Mouse (Mus musculus): ENCODE measurements at regions not wholly inside any gene's neighbourhood (a gene's known extent, or its start where the extent isn't known, plus 50 kb on each side); places are given as distances from the start of the nearest gene placed in this dataset.

DNA sequence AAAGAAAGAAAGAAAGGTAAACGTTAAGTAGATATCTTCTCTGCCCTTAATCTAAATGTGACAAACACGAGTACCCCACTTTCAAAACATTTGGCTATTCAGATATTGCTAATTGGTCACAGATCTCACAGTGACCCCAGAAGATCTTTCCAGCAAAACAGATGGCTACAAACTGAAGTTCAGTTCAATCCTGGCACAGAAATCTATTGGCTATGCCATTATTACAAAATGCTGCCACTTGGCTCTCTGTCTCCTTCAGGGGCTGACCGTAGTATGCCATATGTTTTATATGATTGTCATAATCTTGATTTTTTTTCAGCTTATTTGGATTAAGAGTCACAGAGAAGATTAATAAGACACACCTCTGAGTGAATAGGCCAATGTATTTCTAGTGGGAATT is 873.2 kb downstream of the Slc22a22 start:
- no peak for DNase-seq (ENCODE audit: low read depth, low spot score)

DNA sequence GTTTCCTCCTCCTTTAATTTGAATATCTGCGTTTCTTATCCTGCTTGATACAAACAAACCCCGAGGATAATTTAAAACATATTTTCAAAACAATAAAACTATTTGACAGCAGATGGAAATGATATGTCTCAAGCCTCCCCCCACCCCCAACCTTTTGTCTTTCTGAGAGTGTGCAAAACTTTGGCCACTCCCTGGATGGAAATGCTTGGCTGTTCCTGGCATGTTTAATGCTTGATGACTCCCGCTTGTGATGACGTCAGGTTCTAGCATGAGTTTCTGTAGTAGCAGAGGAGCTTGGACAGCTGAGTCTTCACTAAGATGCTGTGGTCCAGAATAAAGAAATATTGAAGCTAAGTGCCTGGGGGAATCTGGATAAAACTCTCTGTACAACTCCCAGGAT is 884.8 kb downstream of the Slc22a22 start:
- DNase-seq (ENCODE audit: low read depth, low spot score) = no peak

DNA sequence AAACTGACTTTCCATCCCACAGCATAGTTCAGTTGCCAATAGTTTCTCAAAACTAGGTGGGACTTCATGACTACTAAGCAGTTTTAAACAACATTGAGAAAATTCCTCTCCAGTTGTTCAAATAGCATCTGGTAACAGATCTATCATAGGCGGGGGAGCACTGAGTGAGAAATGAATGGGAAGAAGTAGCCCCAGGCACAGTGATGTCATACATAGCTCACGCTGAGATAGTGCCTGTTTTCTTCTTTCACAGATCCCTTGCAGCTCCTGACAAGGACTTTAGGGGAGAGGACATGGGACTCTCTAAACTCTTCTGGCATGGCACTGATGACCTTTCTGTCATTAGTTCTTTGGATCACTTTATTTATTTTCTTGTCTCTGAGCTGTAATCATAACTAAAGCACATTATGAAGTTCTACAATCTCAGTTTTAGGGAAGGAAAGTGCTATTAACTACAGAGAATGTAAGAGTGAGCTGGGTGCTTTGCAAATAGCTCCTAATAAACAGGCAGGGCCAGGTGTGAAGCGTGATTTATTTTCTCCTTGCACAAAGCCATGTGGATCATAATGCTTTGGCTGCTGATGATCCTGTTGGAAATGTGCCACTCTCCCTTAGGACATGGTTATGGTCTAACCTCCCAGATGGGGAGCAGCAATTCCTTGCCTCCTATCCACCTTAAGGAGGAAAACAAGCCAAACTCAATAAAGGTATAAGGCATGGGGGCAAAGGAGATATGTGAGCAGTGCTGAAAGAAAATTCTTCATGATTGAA is 896.5 kb downstream of the Slc22a22 start:
- no peak for DNase-seq (ENCODE audit: low read depth, low spot score)

DNA sequence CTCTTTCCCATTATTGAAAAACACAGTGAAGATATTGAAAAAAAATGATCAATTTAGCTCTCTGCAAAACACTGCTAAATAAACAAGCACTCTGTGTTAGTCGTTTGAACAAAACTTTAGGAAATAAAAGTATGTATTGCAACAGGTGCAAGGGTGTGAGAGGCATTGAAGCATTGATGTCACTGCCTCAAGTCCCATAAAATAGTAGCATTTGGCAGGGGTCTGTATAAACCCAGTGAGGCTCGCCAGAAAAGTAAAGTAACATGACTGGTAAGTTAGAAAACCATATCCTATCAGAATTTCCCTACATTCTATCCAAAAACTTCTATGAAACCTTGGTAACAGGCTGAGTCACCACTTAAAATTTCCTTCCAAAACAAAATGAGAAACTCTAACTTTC is 914.2 kb downstream of the Slc22a22 start:
- no peak for DNase-seq (ENCODE audit: low read depth, low spot score)

DNA sequence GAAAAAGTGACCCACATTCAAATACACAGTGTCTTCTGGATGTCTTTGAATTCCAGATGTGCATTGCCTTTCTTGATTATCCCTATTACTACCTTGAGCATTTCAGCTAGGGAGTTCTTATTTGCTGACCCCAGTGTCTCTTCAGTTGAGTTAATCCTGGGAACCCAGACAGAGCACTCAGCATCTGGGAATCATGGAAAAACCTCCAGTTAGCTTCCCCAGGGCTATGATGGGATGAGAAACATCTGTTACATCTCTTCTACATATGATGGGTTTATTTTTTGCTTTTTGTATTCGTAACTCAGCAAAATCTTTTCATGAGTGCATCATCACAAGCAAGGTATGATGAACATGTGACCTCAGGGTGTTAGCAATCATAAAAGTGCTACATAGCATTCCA is 914.6 kb downstream of the Slc22a22 start:
- no peak for DNase-seq (ENCODE audit: low read depth, low spot score)

DNA sequence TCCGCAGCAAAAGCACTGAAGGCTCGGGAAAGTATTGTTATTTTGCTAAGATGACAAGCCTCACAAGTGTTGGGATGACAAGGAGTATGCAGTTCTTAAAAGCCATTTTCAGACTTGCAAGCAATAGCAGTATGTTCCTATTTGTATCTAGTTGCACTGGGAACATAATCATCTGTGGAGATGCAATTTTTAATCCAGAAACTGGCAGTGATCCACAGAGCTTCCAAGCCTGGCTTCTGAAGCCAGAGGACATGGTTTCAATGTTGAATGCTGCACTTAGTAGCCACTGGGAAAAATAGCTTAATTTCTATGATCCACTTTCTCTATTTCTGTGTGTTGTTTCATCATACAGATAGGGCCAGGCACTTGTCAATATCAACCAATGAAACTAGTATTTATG is 915.3 kb downstream of the Slc22a22 start:
- no peak for DNase-seq (ENCODE audit: low read depth, low spot score)

DNA sequence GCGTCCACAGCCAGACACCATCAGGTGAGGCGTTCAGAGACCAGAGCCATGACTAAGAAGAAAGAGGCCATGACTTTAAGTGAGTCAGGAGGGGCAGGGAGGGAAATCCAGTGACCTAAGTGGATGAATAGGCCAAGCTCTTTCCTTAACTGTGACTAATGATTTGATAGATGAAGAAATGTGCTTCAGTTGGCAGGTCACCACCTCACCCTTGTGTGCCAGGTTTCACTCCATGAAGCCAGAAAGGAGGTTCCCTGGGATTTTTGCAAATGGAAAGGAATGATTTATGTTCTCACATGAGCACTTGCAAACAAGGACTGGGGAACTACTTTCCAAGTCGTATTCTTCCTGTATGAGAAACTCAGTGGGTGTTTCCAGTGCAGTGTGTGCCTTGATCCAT is 923.0 kb downstream of the Slc22a22 start:
- DNase-seq (ENCODE audit: low read depth, low spot score) = no peak

DNA sequence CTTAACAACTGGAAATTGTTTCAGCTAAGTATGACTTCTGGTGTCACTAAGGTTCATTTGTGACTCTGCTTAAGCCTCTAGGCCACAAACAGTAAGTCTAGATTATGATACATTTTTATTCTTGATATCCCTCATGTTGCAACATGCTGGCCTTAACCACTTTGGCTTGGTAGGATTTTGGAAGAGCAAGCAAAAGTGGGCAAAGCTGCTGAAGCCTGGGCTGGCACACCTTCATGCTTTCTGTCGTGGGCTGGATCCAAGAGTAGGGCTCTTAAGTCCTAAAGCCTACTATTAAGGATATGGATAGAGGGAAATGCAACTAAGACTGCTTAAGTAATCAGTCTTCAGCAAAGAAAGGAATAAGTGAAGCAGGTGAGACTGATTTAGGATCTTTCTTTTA is 923.6 kb downstream of the Slc22a22 start:
- DNase-seq (ENCODE audit: low read depth, low spot score) = no peak

DNA sequence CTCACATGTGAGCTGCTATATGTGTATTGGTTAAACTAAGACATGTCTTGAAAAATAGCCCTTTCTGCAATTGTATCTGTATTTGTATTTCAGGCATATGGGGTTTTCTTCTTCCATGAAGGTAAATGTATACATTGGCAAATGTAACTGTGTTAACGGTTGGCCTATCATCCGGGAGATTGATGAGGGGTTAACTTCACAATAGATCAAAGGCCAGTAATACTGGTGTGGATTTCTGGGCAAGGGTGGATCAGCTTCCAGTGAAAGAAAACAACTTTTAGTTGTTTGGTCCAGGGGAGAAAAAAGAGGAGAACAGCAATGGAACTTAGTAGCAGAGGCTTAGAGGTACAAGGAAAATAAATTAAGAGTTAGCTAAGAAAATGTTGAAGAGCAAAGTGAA is 945.9 kb downstream of the Slc22a22 start:
- DNase-seq (ENCODE audit: low read depth, low spot score) = no peak

DNA sequence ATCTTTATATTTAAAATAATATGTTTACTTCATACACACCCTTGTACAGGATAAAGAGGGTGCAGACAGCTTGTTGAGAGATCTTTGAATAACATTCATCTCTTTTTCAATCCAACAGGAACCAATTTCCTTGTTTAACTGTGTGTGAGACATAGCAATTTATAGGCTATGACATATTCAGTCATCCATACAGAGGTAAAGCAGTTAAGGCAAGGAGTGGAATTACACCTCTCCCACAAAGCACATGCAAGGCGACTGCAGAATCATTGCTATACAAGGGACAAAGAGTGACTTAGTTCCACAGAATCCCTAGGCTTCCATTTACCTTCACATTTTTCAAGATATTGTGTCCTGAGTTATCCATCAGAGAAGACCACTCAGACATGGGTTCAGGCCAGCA is 959.0 kb downstream of the Slc22a22 start:
- DNase-seq (ENCODE audit: low read depth, low spot score) = no peak

DNA sequence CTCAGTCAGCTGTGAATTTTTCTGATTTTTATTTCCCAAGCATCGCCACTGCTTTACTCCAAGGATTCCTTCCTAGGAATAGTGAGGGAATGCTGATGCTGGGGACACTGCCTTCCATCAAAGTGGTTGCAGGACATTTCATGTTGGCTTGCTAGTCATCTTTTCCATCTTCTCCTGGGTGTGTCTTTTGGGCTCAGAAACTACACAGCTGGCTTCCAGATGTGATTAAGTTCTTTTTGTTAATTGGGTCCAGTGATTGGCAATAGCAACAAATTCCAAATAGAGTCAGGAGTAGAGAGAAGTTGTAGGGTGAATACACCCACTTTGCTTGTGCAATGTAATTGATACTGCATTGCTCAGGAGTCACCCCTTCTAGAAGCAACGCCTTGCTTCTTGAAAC is 961.3 kb downstream of the Slc22a22 start:
- no peak for DNase-seq (ENCODE audit: low read depth, low spot score)

DNA sequence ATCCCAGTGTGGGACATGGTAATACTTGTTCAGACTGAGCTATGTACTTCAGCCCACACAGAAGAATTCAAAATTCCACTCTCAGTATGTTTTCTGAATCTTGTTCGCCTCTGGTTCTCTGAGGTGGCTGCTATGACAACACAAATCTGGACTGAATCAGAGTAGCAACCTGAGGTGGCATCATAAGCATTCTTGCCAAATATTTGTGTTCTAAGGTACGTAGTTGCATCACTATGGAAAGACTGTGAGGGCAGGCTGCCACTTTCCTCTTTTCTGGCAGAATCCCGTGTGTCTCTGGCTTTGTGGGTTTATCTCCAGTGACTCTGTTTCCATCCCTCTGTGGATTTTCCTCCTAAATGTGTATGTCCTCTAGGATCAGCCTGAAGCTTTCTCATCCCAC is 978.7 kb downstream of the Slc22a22 start:
- DNase-seq (ENCODE audit: low read depth, low spot score) = no peak

DNA sequence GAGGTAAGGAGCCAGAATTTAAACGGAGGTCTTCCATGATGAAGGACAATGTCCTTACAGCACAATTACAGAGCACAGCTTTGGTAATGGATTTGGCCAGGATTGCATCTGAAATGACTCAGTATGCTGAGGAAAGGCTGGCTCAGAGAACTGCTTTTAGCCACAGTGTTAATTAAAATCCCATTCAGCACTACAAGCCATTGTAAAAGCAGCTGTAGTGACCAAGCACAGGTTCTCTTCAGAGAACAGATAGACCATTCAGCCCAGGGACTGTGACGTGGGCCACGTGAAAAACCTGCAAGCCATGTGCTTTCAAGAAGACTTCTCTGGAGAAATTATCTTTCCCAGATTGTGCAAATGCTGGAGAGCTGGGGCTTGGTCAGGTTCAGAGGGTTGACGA is 979.7 kb downstream of the Slc22a22 start:
- no peak for DNase-seq (ENCODE audit: low read depth, low spot score)

DNA sequence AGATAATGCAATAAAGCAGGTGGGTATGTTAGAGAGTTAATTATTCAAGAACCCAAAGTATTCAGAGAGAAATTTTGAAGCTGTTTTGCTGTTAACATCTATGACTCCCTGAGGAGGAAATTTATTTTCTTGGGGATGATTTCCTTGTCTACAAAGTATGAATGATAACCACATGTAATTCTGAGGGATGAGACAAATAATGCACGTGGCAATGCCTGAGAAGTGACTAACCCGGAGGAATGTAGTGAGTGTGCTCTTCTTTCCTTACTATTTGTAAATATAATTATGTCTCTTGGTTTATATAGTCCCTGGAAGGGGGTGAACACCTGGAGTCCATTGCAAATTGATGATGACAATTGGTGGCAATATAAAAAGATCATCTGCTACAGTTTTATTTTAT is 981.1 kb downstream of the Slc22a22 start:
- DNase-seq (ENCODE audit: low read depth, low spot score) = no peak

DNA sequence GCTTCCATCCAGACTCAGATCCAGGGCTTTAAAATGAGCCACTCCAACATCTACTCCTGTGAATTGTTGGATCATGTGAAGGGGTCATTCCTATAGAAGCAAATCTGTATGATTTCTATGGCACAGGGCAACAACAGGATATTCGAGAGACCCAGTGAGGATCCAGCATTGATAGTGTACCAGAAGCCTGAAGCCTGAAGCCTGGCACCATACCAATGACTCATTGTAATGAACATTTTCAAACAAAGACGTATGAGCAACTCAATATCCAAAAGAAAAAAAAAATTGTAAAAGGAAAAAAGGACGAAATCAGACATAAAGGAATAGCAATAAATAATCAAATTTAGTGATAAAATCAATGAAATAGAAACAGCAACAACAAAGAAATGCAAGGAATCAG is 991.5 kb downstream of the Slc22a22 start:
- DNase-seq (ENCODE audit: low read depth, low spot score) = no peak

DNA sequence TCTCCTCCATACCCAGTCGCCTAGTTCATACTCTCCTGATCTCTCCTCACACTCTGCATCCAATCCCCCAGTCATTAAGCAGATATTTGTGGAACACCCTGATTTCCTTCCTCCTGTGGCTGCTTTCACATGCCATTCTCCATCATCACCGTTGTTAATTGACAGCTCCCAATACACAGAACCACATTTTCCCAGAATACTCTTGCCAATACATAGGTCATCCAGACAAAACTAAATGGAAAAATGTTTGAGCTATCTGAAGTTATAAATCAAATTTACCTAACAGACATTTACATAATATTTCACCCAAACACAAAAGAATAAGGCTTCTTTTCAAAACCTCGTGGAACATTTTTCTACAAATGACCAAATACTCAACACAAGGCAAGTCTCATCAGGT is 992.7 kb downstream of the Slc22a22 start:
- DNase-seq (ENCODE audit: low read depth, low spot score) = no peak

DNA sequence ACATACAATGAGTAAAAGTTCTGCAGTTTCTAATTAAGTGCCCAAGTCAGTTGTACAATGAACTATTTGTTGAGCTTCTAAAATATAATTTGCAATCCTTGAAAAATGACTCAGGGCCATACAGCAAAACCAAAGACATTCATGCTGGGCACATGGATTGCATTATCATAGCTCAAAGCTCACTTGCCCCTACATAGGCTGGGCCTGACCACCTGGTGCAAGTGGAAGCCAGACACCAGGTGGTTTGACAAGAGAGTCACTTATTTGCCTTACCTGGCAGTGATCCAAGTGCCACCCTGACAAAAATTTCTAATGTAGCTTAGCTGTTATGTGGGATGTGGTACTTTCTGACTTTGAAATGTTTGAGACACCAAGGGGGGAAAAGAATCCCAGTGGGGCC is 997.7 kb downstream of the Slc22a22 start:
- no peak for DNase-seq (ENCODE audit: low read depth, low spot score)

DNA sequence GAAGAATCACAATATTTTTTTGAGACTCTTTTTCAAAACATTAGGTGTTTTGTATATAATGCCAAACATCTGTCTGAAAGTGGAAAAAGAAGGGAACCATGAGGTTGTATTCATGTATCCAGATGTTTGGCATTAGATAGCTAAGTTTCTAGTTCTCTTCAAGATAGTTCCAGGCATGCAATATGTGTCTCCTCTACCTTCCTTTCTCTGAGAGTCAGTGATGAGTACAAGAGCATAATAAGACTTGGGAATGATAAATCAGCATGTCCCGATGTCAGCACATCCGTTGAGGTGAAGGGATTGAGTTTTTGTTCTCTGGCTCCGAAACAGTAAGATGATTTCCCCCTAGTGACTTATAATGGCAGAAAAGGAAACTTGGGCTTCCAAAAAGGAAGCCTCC is 998.4 kb downstream of the Slc22a22 start:
- no peak for DNase-seq (ENCODE audit: low read depth, low spot score)

DNA sequence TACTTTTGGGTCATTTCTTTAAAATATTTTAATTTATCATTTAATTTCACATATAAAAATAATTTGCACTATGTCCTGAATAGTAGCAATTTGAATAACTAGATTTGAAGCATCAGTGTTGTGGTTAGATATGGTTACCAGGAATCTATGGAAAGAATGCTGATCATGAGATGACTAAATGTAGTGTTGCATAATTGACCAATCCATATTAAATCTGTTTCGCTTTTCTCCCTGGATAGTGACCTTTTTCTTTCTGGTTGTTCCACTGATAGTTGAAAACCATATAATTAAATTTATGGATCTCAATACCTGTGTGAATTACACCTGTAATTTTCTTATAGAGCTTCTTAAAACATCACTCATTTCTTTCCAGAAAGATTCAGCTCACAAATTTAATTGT is 1003.7 kb downstream of the Slc22a22 start:
- DNase-seq (ENCODE audit: low read depth, low spot score) = no peak

DNA sequence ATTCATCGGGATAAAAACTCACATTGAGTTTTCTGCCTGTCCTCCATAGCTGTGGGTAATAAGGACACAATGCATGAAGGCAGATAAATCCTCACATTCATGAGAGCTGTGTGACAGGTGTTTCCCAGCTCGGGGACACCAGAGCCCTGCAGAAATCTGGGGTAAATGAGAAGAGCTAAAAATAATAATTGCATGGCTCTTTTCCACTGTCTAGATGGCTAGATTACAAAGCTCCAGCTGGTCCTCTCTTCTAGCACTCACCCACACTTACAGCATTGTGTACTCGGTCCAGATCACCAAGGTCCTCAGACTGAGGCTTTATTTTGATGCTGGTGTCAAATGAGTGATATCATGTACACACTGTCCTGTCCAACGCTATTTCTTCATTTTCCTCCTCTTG is 1025.5 kb downstream of the Slc22a22 start:
- no peak for DNase-seq (ENCODE audit: low read depth, low spot score)

DNA sequence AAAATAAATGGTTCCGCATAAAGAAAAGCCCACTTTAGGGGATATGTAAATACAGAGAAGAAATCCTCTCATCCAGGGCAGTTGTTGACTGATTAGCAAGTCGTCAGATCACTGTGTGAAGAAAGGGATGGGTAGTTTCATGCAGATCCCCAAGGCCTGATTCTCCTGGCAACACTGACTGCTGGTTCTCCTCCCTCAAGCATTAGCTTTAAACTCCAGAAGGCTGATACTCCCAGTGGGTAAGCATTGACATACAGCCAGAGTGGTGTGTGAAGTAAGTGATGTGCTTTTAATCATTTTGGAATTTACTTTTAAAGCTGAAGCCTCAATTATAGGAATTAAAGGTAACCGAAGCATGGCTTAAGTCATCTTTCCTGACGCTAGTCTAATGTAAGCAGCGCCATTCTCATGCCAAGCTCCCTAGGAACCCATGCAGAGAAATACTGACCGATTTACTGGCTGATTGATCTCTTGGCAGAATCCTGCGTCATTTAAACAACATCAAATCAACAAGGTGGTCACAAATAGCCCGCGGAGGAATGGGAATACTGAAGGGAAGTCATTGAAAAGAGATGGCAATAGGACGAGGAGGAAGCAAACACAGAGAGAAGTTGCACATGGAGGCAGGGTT is 1029.3 kb downstream of the Slc22a22 start:
- DNase-seq (ENCODE audit: low read depth, low spot score) = no peak

DNA sequence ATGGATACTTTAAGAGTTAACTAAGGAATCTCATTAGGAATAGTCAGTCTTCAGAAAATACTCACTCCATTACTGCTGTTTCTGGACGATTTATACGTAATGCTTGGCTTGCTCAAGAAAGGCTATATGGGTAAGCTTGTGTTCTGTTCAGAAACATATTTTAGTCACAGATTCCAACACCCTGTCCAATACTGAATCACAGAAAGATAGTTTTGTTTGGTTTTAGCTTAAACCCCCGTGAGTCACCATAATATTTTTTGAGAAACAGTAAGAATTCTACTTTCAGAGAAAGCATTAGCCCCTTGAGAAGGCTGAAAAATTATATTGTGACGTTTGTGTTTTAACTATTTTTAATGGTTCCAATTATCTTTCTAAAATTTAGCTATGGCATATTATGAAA is 1037.3 kb downstream of the Slc22a22 start:
- no peak for DNase-seq (ENCODE audit: low read depth, low spot score)

DNA sequence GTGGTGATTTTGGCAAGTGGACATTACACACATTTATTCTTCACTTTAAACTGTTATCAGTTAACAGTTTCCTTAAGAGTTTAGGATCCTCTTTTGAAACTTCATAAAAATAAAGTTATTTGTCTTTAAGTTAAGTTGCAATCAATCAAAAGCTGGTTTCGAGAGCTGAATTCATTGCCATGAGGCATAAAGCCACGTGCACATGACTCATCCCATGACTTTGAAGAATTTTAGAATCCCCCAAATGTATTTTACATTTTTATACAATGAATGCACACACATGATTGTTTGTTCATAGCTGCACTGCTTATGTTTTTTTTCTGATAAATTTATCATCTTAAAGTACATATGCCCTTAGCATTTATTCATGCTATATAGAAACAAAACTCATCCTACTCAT is 1039.1 kb downstream of the Slc22a22 start:
- no peak for DNase-seq (ENCODE audit: low read depth, low spot score)

DNA sequence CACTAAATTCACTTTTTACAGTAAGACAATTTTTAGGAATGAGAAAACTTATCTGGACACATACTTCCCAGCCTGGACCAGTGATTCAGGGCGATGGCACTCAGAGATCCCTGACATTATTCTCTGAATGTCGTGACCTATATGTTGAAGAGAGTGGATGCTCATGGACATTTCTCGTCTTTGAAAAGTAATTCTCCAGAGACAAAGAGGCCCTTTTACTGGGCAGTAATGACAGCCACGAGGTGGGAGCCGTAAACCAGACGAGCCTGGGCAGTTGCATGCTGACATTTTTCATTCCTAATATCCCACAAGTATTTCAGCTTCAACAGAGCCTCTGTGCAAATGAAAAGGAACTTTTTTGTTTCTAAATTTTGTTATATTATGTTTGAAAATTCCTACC is 1041.3 kb downstream of the Slc22a22 start:
- no peak for DNase-seq (ENCODE audit: low read depth, low spot score)

All from WW6 (cell line).